Mouse (Mus musculus): ENCODE data around the gene Tstd1. TPM values are rescaled to one million over a fixed set of nuclear protein-coding genes. Genes with fewer than 3 reads are reported as not detected.

Gene Tstd1
- total and polyA plus RNA-seq, 3 experiments, result 1.3 to 3.1 (median 1.8) TPM

- no peak overlapping the region for H3K4me3 ChIP-seq
- H3K27ac ChIP-seq, result no peak overlapping the region
- 53% methylated on average over 5 of the region's 5 CpGs for WGBS
- H3K79me2 ChIP-seq (replicated peaks; ENCODE audit: control insufficient read depth, insufficient read depth, low read length), result peaks cover 3% of the 10 kb centered on the region
- peaks cover 4% of the 10 kb centered on the region; the same call in 1 of the 2 replicates for H3K4me1 ChIP-seq (ENCODE audit: control insufficient read depth, insufficient read depth, low read length)
- H3K9ac ChIP-seq (ENCODE audit: low read depth, low read length), result no peak overlapping the region
- TF ChIP-seq POLR2A (IDR thresholded peaks at IDR 0.05; ENCODE audit: insufficient read depth, low read depth, low read length), result no peak
- no peak for TF ChIP-seq EP300 (IDR thresholded peaks at IDR 0.05; ENCODE audit: insufficient read depth, low read depth, low read length)
- TF ChIP-seq CTCF (IDR thresholded peaks at IDR 0.05), result no peak
- intact Hi-C loops (cut with DNase I), result no loop called here
- DNase-seq, result no peak
- H3K36me3 ChIP-seq (ENCODE audit: control insufficient read depth, insufficient read depth, low read length), result peaks cover 2% of the 10 kb centered on the region; the same call in 1 of the 2 replicates
- H3K27me3 ChIP-seq (ENCODE audit: control insufficient read depth, insufficient read depth, low read length), result no peaks in the 10 kb centered on the region
These were observed 41.1 kb downstream of the Tstd1 start for GRCm38 (mm10) chr1:171459791-171460190.

- 93% methylated on average over 22 of the region's 22 CpGs for WGBS
- DNase-seq, result no peak
- TF ChIP-seq CTCF (IDR thresholded peaks at IDR 0.05) (no peak), EP300 (IDR thresholded peaks at IDR 0.05; ENCODE audit: insufficient read depth, low read depth, low read length) (no peak), POLR2A (IDR thresholded peaks at IDR 0.05; ENCODE audit: insufficient read depth, low read depth, low read length) (no peak)
- H3K4me1 ChIP-seq (ENCODE audit: control insufficient read depth, insufficient read depth, low read length), result peaks cover 2% of the 10 kb centered on the region; the same call in 1 of the 2 replicates
- H3K9ac ChIP-seq (ENCODE audit: low read depth, low read length), result no peak overlapping the region
- H3K4me3 ChIP-seq, result no peak overlapping the region
- intact Hi-C loops (cut with DNase I), result no loop called here
- H3K27me3 ChIP-seq (ENCODE audit: control insufficient read depth, insufficient read depth, low read length), result no peaks in the 10 kb centered on the region
- H3K27ac ChIP-seq, result no peak overlapping the region
- peaks cover 2% of the 10 kb centered on the region for H3K79me2 ChIP-seq (replicated peaks; ENCODE audit: control insufficient read depth, insufficient read depth, low read length)
- H3K36me3 ChIP-seq (ENCODE audit: control insufficient read depth, insufficient read depth, low read length), result peaks cover 2% of the 10 kb centered on the region; the same call in 1 of the 2 replicates
These were observed 42.2 kb downstream of the Tstd1 start for GRCm38 (mm10) chr1:171460551-171461503.

GRCm38 (mm10) chr1:171463133-171463532 is 44.5 kb downstream of the Tstd1 start:
- Histone ChIP-seq H3K27me3 (ENCODE audit: control insufficient read depth, insufficient read depth, low read length) (no peaks in the 10 kb centered on the region), H3K4me1 (ENCODE audit: control insufficient read depth, insufficient read depth, low read length) (peaks cover 2% of the 10 kb centered on the region; the same call in 1 of the 2 replicates), H3K36me3 (ENCODE audit: control insufficient read depth, insufficient read depth, low read length) (peaks cover 2% of the 10 kb centered on the region; the same call in 1 of the 2 replicates), H3K79me2 (replicated peaks; ENCODE audit: control insufficient read depth, insufficient read depth, low read length) (no peaks in the 10 kb centered on the region), H3K9ac (ENCODE audit: low read depth, low read length) (no peak overlapping the region), H3K4me3 (no peak overlapping the region), H3K27ac (no peak overlapping the region)
- 85% methylated on average over 3 of the region's 3 CpGs for WGBS
- no peak for DNase-seq
- intact Hi-C loops (cut with DNase I), result no loop called here
- TF ChIP-seq EP300 (IDR thresholded peaks at IDR 0.05; ENCODE audit: insufficient read depth, low read depth, low read length), result no peak
- TF ChIP-seq CTCF (IDR thresholded peaks at IDR 0.05), result no peak
- no peak for TF ChIP-seq POLR2A (IDR thresholded peaks at IDR 0.05; ENCODE audit: insufficient read depth, low read depth, low read length)

- intact Hi-C loops (cut with DNase I), result no loop called here
- Histone ChIP-seq H3K4me3 (no peak overlapping the region), H3K27me3 (ENCODE audit: control insufficient read depth, insufficient read depth, low read length) (no peaks in the 10 kb centered on the region), H3K79me2 (replicated peaks; ENCODE audit: control insufficient read depth, insufficient read depth, low read length) (no peaks in the 10 kb centered on the region), H3K4me1 (ENCODE audit: control insufficient read depth, insufficient read depth, low read length) (peaks cover 2% of the 10 kb centered on the region), H3K36me3 (ENCODE audit: control insufficient read depth, insufficient read depth, low read length) (peaks cover 3% of the 10 kb centered on the region; the same call in 1 of the 2 replicates), H3K9ac (ENCODE audit: low read depth, low read length) (no peak overlapping the region), H3K27ac (no peak overlapping the region)
- DNase-seq, result no peak
- TF ChIP-seq EP300 (IDR thresholded peaks at IDR 0.05; ENCODE audit: insufficient read depth, low read depth, low read length), result no peak
- no peak for TF ChIP-seq POLR2A (IDR thresholded peaks at IDR 0.05; ENCODE audit: insufficient read depth, low read depth, low read length)
- TF ChIP-seq CTCF (IDR thresholded peaks at IDR 0.05), result no peak
- 88% methylated on average over 5 of the region's 5 CpGs for WGBS
These were observed 47.2 kb downstream of the Tstd1 start for GRCm38 (mm10) chr1:171465749-171466412.

- intact Hi-C loops (cut with DNase I), result no loop called here
- H3K4me3 ChIP-seq, result no peak overlapping the region
- H3K36me3 ChIP-seq (ENCODE audit: control insufficient read depth, insufficient read depth, low read length), result peaks cover 3% of the 10 kb centered on the region; the same call in 1 of the 2 replicates
- H3K9ac ChIP-seq (ENCODE audit: low read depth, low read length), result no peak overlapping the region
- no peaks in the 10 kb centered on the region for H3K79me2 ChIP-seq (replicated peaks; ENCODE audit: control insufficient read depth, insufficient read depth, low read length)
- no peak for TF ChIP-seq POLR2A (IDR thresholded peaks at IDR 0.05; ENCODE audit: insufficient read depth, low read depth, low read length)
- TF ChIP-seq CTCF (IDR thresholded peaks at IDR 0.05), result no peak
- no peak for TF ChIP-seq EP300 (IDR thresholded peaks at IDR 0.05; ENCODE audit: insufficient read depth, low read depth, low read length)
- peaks cover 2% of the 10 kb centered on the region for H3K4me1 ChIP-seq (ENCODE audit: control insufficient read depth, insufficient read depth, low read length)
- no peak overlapping the region for H3K27ac ChIP-seq
- WGBS, result 62% methylated on average over 4 of the region's 4 CpGs
- DNase-seq, result no peak
- no peaks in the 10 kb centered on the region for H3K27me3 ChIP-seq (ENCODE audit: control insufficient read depth, insufficient read depth, low read length)
These were observed 47.9 kb downstream of the Tstd1 start for GRCm38 (mm10) chr1:171466565-171466964.
